ENCODE assay signal across 8 mouse cellular contexts in genomic region chr7:16399820-16400688, GRCm38 (mm10). TPM values are rescaled to one million over a fixed set of nuclear protein-coding genes. Genes with fewer than 3 reads are reported as not detected.
DNase-seq lines count a peak whose midpoint lies in the region; ATAC-seq and TF ChIP-seq lines count a peak whose summit lies in the region.

No protein-coding gene starts in this region.

- H3K79me3 ChIP-seq in C2C12 (ENCODE audit: low read depth) = peaks cover 32% of the 10 kb centered on the region

- TF ChIP-seq CTCF in C2C12 (IDR thresholded peaks at IDR 0.05; ENCODE audit: control insufficient read depth, insufficient read depth, insufficient read length) = no peak
- no peak for TF ChIP-seq CTCF in brain, embryonic 14.5 days (IDR thresholded peaks at IDR 0.05; ENCODE audit: borderline replicate concordance, extremely low read depth, insufficient read depth, insufficient read length)

- H3K4me3 ChIP-seq in C2C12 (ENCODE audit: insufficient read depth, poor library complexity, severe bottlenecking) = peak overlapping the region; percentile 85
- peak overlapping the region; percentile 90 for H3K4me3 ChIP-seq in erythroblast, embryonic 14.5 days (replicated peaks)
- peak overlapping the region; percentile 93 for H3K4me3 ChIP-seq in heart, embryonic 11.5 days (ENCODE audit: low read depth, low read length)
- peak overlapping the region; percentile 89 for H3K4me3 ChIP-seq in kidney, embryonic 16.5 days (ENCODE audit: low read length)
- peak overlapping the region; percentile 93 for H3K4me3 ChIP-seq in liver, embryonic 11.5 days (ENCODE audit: low read depth, low read length)
- peak overlapping the region; percentile 75 for H3K4me3 ChIP-seq in stomach, embryonic 14.5 days (ENCODE audit: low read depth, low read length)

- peak; percentile 100 for DNase-seq in brain, embryonic 14.5 days (ENCODE audit: low read depth)
- peak; percentile 99 for DNase-seq in liver, embryonic 11.5 days (ENCODE audit: low spot score)
- peak; percentile 99 for DNase-seq in naive thymus-derived CD4-positive, alpha-beta T cell, adult 2 months (ENCODE audit: low read depth)

- H3K4me2 ChIP-seq in heart, embryonic 11.5 days = peak overlapping the region; percentile 77
- peak overlapping the region; percentile 93 for H3K4me2 ChIP-seq in kidney, embryonic 16.5 days (replicated peaks; ENCODE audit: low read depth, low read length)
- peak overlapping the region; percentile 84 for H3K4me2 ChIP-seq in liver, embryonic 11.5 days
- H3K4me2 ChIP-seq in stomach, embryonic 14.5 days (replicated peaks; ENCODE audit: low read depth, low read length) = peak overlapping the region; percentile 98

- H3K27me3 ChIP-seq in C2C12 (ENCODE audit: control insufficient read depth, insufficient read depth, insufficient read length) = no peaks in the 10 kb centered on the region
- no peaks in the 10 kb centered on the region for H3K27me3 ChIP-seq in erythroblast, embryonic 14.5 days (ENCODE audit: control insufficient read depth)
- H3K27me3 ChIP-seq in heart, embryonic 11.5 days (ENCODE audit: control insufficient read depth, insufficient read depth, low read length) = no peaks in the 10 kb centered on the region
- H3K27me3 ChIP-seq in kidney, embryonic 16.5 days (ENCODE audit: insufficient read depth, low read length) = no peaks in the 10 kb centered on the region
- no peaks in the 10 kb centered on the region for H3K27me3 ChIP-seq in liver, embryonic 11.5 days (replicated peaks; ENCODE audit: control insufficient read depth, insufficient read depth, low read length)
- H3K27me3 ChIP-seq in stomach, embryonic 14.5 days (ENCODE audit: control insufficient read depth, insufficient read depth, low read length) = no peaks in the 10 kb centered on the region

- TF ChIP-seq POLR2A in brain, embryonic 14.5 days (IDR thresholded peaks at IDR 0.05; ENCODE audit: borderline replicate concordance, extremely low read depth, insufficient read depth, insufficient read length, poor library complexity, severe bottlenecking) = peak; percentile 21; the same call in 1 of the 2 replicates

- H3K9me3 ChIP-seq in erythroblast, embryonic 14.5 days (ENCODE audit: control insufficient read depth, low read length) = no peaks in the 10 kb centered on the region
- H3K9me3 ChIP-seq in heart, embryonic 11.5 days (replicated peaks; ENCODE audit: control insufficient read depth, low read length) = no peaks in the 10 kb centered on the region
- H3K9me3 ChIP-seq in kidney, embryonic 16.5 days (ENCODE audit: low read length) = no peaks in the 10 kb centered on the region
- no peaks in the 10 kb centered on the region for H3K9me3 ChIP-seq in liver, embryonic 11.5 days (ENCODE audit: control insufficient read depth, low read length)
- H3K9me3 ChIP-seq in stomach, embryonic 14.5 days (ENCODE audit: control insufficient read depth, low read depth, low read length) = no peaks in the 10 kb centered on the region

- H3K27ac ChIP-seq in heart, embryonic 11.5 days (ENCODE audit: low read depth, low read length) = peak overlapping the region; percentile 100
- peak overlapping the region; percentile 100 for H3K27ac ChIP-seq in kidney, embryonic 16.5 days (ENCODE audit: low read length)
- peak overlapping the region; percentile 100 for H3K27ac ChIP-seq in liver, embryonic 11.5 days (ENCODE audit: low read depth, low read length)
- H3K27ac ChIP-seq in stomach, embryonic 14.5 days (ENCODE audit: low read length) = peak overlapping the region; percentile 100

- peak overlapping the region; percentile 76 for H3ac ChIP-seq in C2C12 (ENCODE audit: control insufficient read depth, insufficient read length, low read depth)

- peak; percentile 90 for ATAC-seq in heart, embryonic 11.5 days (replicated peaks; ENCODE audit: insufficient number of reproducible peaks, low FRiP score, low TSS enrichment)
- peak; percentile 95 for ATAC-seq in kidney, embryonic 16.5 days (ENCODE audit: low FRiP score, low TSS enrichment)
- peak; percentile 81 for ATAC-seq in liver, embryonic 11.5 days (replicated peaks; ENCODE audit: low FRiP score)
- peak; percentile 93 for ATAC-seq in stomach, embryonic 14.5 days (ENCODE audit: insufficient number of reproducible peaks, insufficient read depth, low FRiP score, low read depth)

- peaks cover 51% of the 10 kb centered on the region for H3K4me1 ChIP-seq in erythroblast, embryonic 14.5 days (ENCODE audit: control insufficient read depth)
- H3K4me1 ChIP-seq in heart, embryonic 11.5 days (ENCODE audit: control insufficient read depth, insufficient read depth, low read length) = peaks cover 26% of the 10 kb centered on the region
- peaks cover 24% of the 10 kb centered on the region for H3K4me1 ChIP-seq in kidney, embryonic 16.5 days (ENCODE audit: insufficient read depth, low read length)
- peaks cover 21% of the 10 kb centered on the region for H3K4me1 ChIP-seq in liver, embryonic 11.5 days (replicated peaks; ENCODE audit: control insufficient read depth, insufficient read depth, low read length)
- peaks cover 22% of the 10 kb centered on the region for H3K4me1 ChIP-seq in stomach, embryonic 14.5 days (ENCODE audit: control insufficient read depth, insufficient read depth, low read length)

- H3K36me3 ChIP-seq in C2C12 (ENCODE audit: control insufficient read depth, insufficient read depth) = peaks cover 14% of the 10 kb centered on the region
- peaks cover 29% of the 10 kb centered on the region for H3K36me3 ChIP-seq in erythroblast, embryonic 14.5 days (ENCODE audit: control insufficient read depth)
- no peaks in the 10 kb centered on the region for H3K36me3 ChIP-seq in heart, embryonic 11.5 days (ENCODE audit: control insufficient read depth, insufficient read depth, low read length)
- H3K36me3 ChIP-seq in kidney, embryonic 16.5 days (ENCODE audit: insufficient read depth, low read length) = no peaks in the 10 kb centered on the region
- H3K36me3 ChIP-seq in liver, embryonic 11.5 days (ENCODE audit: control insufficient read depth, insufficient read depth, low read length) = no peaks in the 10 kb centered on the region
- H3K36me3 ChIP-seq in stomach, embryonic 14.5 days (ENCODE audit: control insufficient read depth, insufficient read depth, low read length) = no peaks in the 10 kb centered on the region

- peaks cover 39% of the 10 kb centered on the region for H3K79me2 ChIP-seq in C2C12 (ENCODE audit: control insufficient read depth, insufficient read depth)

- H3K9ac ChIP-seq in heart, embryonic 11.5 days (ENCODE audit: low read depth, low read length) = peak overlapping the region; percentile 100
- H3K9ac ChIP-seq in kidney, embryonic 16.5 days (replicated peaks; ENCODE audit: low read length) = peak overlapping the region; percentile 100
- H3K9ac ChIP-seq in liver, embryonic 11.5 days (ENCODE audit: low read depth, low read length) = peak overlapping the region; percentile 100
- peak overlapping the region; percentile 100 for H3K9ac ChIP-seq in stomach, embryonic 14.5 days (replicated peaks; ENCODE audit: low read depth, low read length)

- under 1% methylated on average over 77 of the region's 77 CpGs for WGBS in heart, embryonic 11.5 days (ENCODE audit: insufficient replicate concordance)
- WGBS in kidney, embryonic 16.5 days = under 1% methylated on average over 75 of the region's 77 CpGs
- under 1% methylated on average over 76 of the region's 77 CpGs for WGBS in liver, embryonic 11.5 days
- WGBS in stomach, embryonic 14.5 days = 1% methylated on average over 77 of the region's 77 CpGs

TF ChIP-seq in C2C12, 6 proteins besides CTCF, POLR2A, EP300 and RAD21:
- TF ChIP-seq MYOD1 (IDR thresholded peaks at IDR 0.05; ENCODE audit: control insufficient read depth, insufficient read length, low read depth) (no peak), USF1 (IDR thresholded peaks at IDR 0.05; ENCODE audit: low read depth) (peak; percentile 91), MYOG (IDR thresholded peaks at IDR 0.05; ENCODE audit: control insufficient read depth, extremely low read depth, insufficient read length) (no peak), MAX (IDR thresholded peaks at IDR 0.05) (peak; percentile 34)
TF ChIP-seq in C2C12: peak in this region for 2.

RNA-seq across cellular contexts. Expression of gene Zc3h4, which starts 0.7 kb away (rescaled TPM):
- 29.8 TPM for polyA plus RNA-seq in C2C12 (2012; fragmentation: generic; extraction: Trizol)
- polyA plus RNA-seq in brain, embryonic 14.5 days (2012; rRNA removed) = 63.7 and 73.2 TPM in 2 replicates
- 12.0 and 13.6 TPM in 2 replicates for polyA plus RNA-seq in erythroblast, embryonic 14.5 days (2012)
- polyA plus RNA-seq in heart, embryonic 11.5 days (2014; fragmentation: Nextera tagmentation; extraction: Ambion mirVana) = 9.4 and 12.8 TPM in 2 replicates
- 14.8 and 14.9 TPM in 2 replicates for polyA plus RNA-seq in kidney, embryonic 16.5 days (2015; fragmentation: Nextera tagmentation; extraction: Ambion mirVana)
- 14.1 and 18.6 TPM in 2 replicates for polyA plus RNA-seq in liver, embryonic 11.5 days (2014; fragmentation: Nextera tagmentation; extraction: Ambion mirVana)
- 16.3 and 20.6 TPM in 2 replicates for polyA plus RNA-seq in stomach, embryonic 14.5 days (2014; fragmentation: Nextera tagmentation; extraction: Ambion mirVana)

RNA-seq across cellular contexts. Expression of gene Sae1, which starts 12.4 kb away (rescaled TPM):
- polyA plus RNA-seq in C2C12 (2012; fragmentation: generic; extraction: Trizol) = 218 TPM
- polyA plus RNA-seq in brain, embryonic 14.5 days (2012; rRNA removed) = 147 and 150 TPM in 2 replicates
- polyA plus RNA-seq in erythroblast, embryonic 14.5 days (2012) = 1.8 and 2.0 TPM in 2 replicates
- polyA plus RNA-seq in heart, embryonic 11.5 days (2014; fragmentation: Nextera tagmentation; extraction: Ambion mirVana) = 222 and 243 TPM in 2 replicates
- polyA plus RNA-seq in kidney, embryonic 16.5 days (2015; fragmentation: Nextera tagmentation; extraction: Ambion mirVana) = 337 and 347 TPM in 2 replicates
- polyA plus RNA-seq in liver, embryonic 11.5 days (2014; fragmentation: Nextera tagmentation; extraction: Ambion mirVana) = 267 and 287 TPM in 2 replicates
- 266 and 292 TPM in 2 replicates for polyA plus RNA-seq in stomach, embryonic 14.5 days (2014; fragmentation: Nextera tagmentation; extraction: Ambion mirVana)

RNA-seq across cellular contexts. Expression of gene Tmem160, which starts 52.5 kb away (rescaled TPM):
- polyA plus RNA-seq in C2C12 (2012; fragmentation: generic; extraction: Trizol) = 81.7 TPM
- polyA plus RNA-seq in brain, embryonic 14.5 days (2012; rRNA removed) = 52.5 and 69.0 TPM in 2 replicates
- polyA plus RNA-seq in erythroblast, embryonic 14.5 days (2012) = 11.3 and 15.4 TPM in 2 replicates
- polyA plus RNA-seq in heart, embryonic 11.5 days (2014; fragmentation: Nextera tagmentation; extraction: Ambion mirVana) = 69.4 and 78.6 TPM in 2 replicates
- 50.7 and 54.6 TPM in 2 replicates for polyA plus RNA-seq in kidney, embryonic 16.5 days (2015; fragmentation: Nextera tagmentation; extraction: Ambion mirVana)
- polyA plus RNA-seq in liver, embryonic 11.5 days (2014; fragmentation: Nextera tagmentation; extraction: Ambion mirVana) = 54.4 and 54.5 TPM in 2 replicates
- polyA plus RNA-seq in stomach, embryonic 14.5 days (2014; fragmentation: Nextera tagmentation; extraction: Ambion mirVana) = 53.9 and 55.7 TPM in 2 replicates

Comparison
In these comparisons a context has a peak if more than half of its experiments do, and no peak if none do; other contexts are left out.
1. Peak in every context shown above with its lines: DNase-seq, ATAC-seq, H3K4me3 ChIP-seq and H3K27ac ChIP-seq.
2. RNA of gene Sae1, which starts 12.4 kb away (polyA plus RNA-seq): 337 to 347 TPM in kidney, embryonic 16.5 days, 267 to 287 TPM in liver, embryonic 11.5 days, 266 to 292 TPM in stomach, embryonic 14.5 days, 222 to 243 TPM in heart, embryonic 11.5 days, 218 TPM in C2C12 (single experiment) and 147 to 150 TPM in brain, embryonic 14.5 days; 1.8 to 2.0 TPM in erythroblast, embryonic 14.5 days; every median in the first group is over 10 times any median in the second.